Mouse (Mus musculus) lung, embryonic 14.5 days (tissue): ENCODE results near the gene Nono. TPM values are rescaled to one million over a fixed set of nuclear protein-coding genes. Genes with fewer than 3 reads are reported as not detected.
A peak's percentile ranks its signal among the peaks of the same experiment; 100 is the strongest.

Experiments
- ATAC-seq: fragments of 200-750 bp; cut with Nextera tagmentation; 2 replicates; pipeline ENCODE4 v1.8.0; 2017; ENCODE audit warnings: mild to moderate bottlenecking, moderate TSS enrichment, moderate library complexity; ENCODE audit not compliant: insufficient read depth
- DNase-seq: peaks from one replicate; pipeline ENCODE4 v3.0.0-alpha.2; 2015
- H3K27ac ChIP-seq: fragments of 300-500 bp; sonication (generic); 2 replicates; pipeline ENCODE4 v1.5.1; 2014; ENCODE audit warnings: low read depth, mild to moderate bottlenecking, moderate library complexity
- H3K27me3 ChIP-seq: fragments of 300-500 bp; sonication (generic); 2 replicates; pipeline ENCODE4 v1.6.1; 2014; ENCODE audit warnings: low read length, control low read depth; ENCODE audit not compliant: insufficient read depth
- H3K36me3 ChIP-seq: fragments of 300-500 bp; sonication (generic); 2 replicates; pipeline ENCODE4 v1.6.1; 2014; ENCODE audit warnings: control low read depth; ENCODE audit not compliant: insufficient read depth
- H3K4me1 ChIP-seq: fragments of 300-500 bp; sonication (generic); 2 replicates; pipeline ENCODE4 v1.6.1; 2014; ENCODE audit warnings: antibody characterized with exemption, control low read depth; ENCODE audit not compliant: insufficient read depth
- H3K4me2 ChIP-seq: fragments of 300-500 bp; sonication (generic); 2 replicates; pipeline ENCODE4 v1.6.1; 2014; ENCODE audit warnings: mild to moderate bottlenecking
- H3K4me3 ChIP-seq: fragments of 300-500 bp; sonication (generic); 2 replicates; pipeline ENCODE4 v1.5.1; 2014; ENCODE audit warnings: low read depth, low read length
- H3K9ac ChIP-seq: fragments of 300-500 bp; sonication (generic); 2 replicates; pipeline ENCODE4 v1.6.1; 2014
- H3K9me3 ChIP-seq: fragments of 300-500 bp; sonication (generic); 2 replicates; pipeline ENCODE4 v1.6.1; 2016; ENCODE audit warnings: low read depth, low read length, control low read depth
- CTCF ChIP-seq: IDR thresholded peaks from 2 replicates; pipeline ENCODE4 v1.5.1; 2016; ENCODE audit warnings: antibody characterized with exemption, low read depth
- WGBS: fragments of 180-500 bp; shearing (Covaris S2); extraction: QIAGEN DNeasy Blood & Tissue Kit; methylation state at CpG from one replicate; pipeline ENCODE4 v1.1.7; 2014; 5-methylcytosine and 5-hydroxymethylcytosine counted together
- polyA plus RNA-seq: library from polyadenylated mRNA; unstranded; fragments of >200 nt; fragmentation: Nextera tagmentation; extraction: Ambion mirVana; gene quantifications from 2 replicates; pipeline ENCODE4 v1.2.1, GENCODE M21; 2014

The Nono gene
- polyA plus RNA-seq, 1 experiment from 2014 or later: 463 TPM

DNA sequence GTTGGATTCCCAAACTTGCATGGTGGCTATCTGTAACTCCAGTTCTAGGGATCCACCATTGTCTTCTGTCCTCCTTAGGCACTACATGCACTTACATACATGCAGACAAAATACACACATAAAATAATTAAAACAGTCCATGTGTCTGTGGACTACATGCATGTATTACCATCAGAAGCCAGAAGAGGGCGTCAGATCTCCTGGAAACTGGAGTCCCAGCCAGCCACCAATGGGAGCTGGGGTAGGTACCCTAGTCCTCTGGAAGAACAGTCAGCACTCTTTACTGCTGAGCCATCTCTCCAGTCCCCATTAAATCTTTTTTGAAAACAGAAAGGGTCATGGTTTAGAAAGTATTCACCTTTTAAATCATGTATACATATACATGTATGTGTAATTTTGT is 1.3 kb upstream of the Nono start:
- Histone ChIP-seq H3K9ac (no peak overlapping the region), H3K27ac (no peak overlapping the region), H3K4me2 (no peak overlapping the region), H3K9me3 (no peaks in the 10 kb centered on the region), H3K4me1 (no peaks in the 10 kb centered on the region), H3K27me3 (no peaks in the 10 kb centered on the region), H3K36me3 (peaks cover 16% of the 10 kb centered on the region), H3K4me3 (no peak overlapping the region)
- ATAC-seq (no peak), DNase-seq (peak; percentile 24)
- 5% methylated on average over 1 of the region's 1 CpGs for WGBS
- peak; percentile 21; the same call in 1 of the 2 replicates for TF ChIP-seq CTCF

GRCm38 (mm10) chrX:101428785-101429141 is 355 bp upstream of the Nono start:
- WGBS: 15% methylated on average over 7 of the region's 7 CpGs
- ATAC-seq: no peak

GRCm38 (mm10) chrX:101429976-101430375 is 858 bp downstream of the Nono start:
- H3K4me2 ChIP-seq: peak overlapping the region; percentile 63
- no peaks in the 10 kb centered on the region for H3K4me1 ChIP-seq
- peaks cover 26% of the 10 kb centered on the region for H3K36me3 ChIP-seq
- no peaks in the 10 kb centered on the region for H3K27me3 ChIP-seq
- DNase-seq (peak; percentile 41), ATAC-seq (peak; percentile 59)
- peak overlapping the region; percentile 59 for H3K4me3 ChIP-seq
- peak overlapping the region; percentile 90 for H3K9ac ChIP-seq
- no peak for TF ChIP-seq CTCF
- peak overlapping the region; percentile 97 for H3K27ac ChIP-seq
- 9% methylated on average over 14 of the region's 14 CpGs for WGBS
- H3K9me3 ChIP-seq: no peaks in the 10 kb centered on the region

More at GRCm38 (mm10) chrX:101428785-101429141, 355 bp upstream of the Nono start:
- 0 out of 2 replicates have a peak overlapping the region, but pooled peaks have one; percentile 32 for H3K9ac ChIP-seq
- no peak for TF ChIP-seq CTCF
- peak overlapping the region; percentile 55 for H3K4me2 ChIP-seq
- H3K27ac ChIP-seq: peak overlapping the region; percentile 90
- H3K9me3 ChIP-seq: no peaks in the 10 kb centered on the region
- H3K27me3 ChIP-seq: no peaks in the 10 kb centered on the region
- no peaks in the 10 kb centered on the region for H3K4me1 ChIP-seq
- H3K36me3 ChIP-seq: peaks cover 20% of the 10 kb centered on the region
- DNase-seq: no peak
- peak overlapping the region; percentile 59 for H3K4me3 ChIP-seq

- no peak within 1 kb of the TSS for H3K27ac ChIP-seq
- H3K36me3 ChIP-seq: peaks cover 65% of the 10 kb centered on the region
- H3K4me3 ChIP-seq: no peak within 1 kb of the TSS
- TF ChIP-seq CTCF: no peak
- H3K27me3 ChIP-seq: no peaks in the 10 kb centered on the region
- no peaks in the 10 kb centered on the region for H3K9me3 ChIP-seq
- H3K4me1 ChIP-seq: no peaks in the 10 kb centered on the region
- DNase-seq: peak; percentile 10
- ATAC-seq: no peak; the same call in 1 of the 2 replicates
- no peak within 1 kb of the TSS for H3K4me2 ChIP-seq
- H3K9ac ChIP-seq: no peak within 1 kb of the TSS
- WGBS: 65% methylated on average over 4 of the region's 4 CpGs
Measured at GRCm38 (mm10) chrX:101448886-101449475, 19.9 kb downstream of the Nono start, which contains the start of gene Itgb1bp2. Itgb1bp2 (plus strand) TSS chrX:101449088.

DNA sequence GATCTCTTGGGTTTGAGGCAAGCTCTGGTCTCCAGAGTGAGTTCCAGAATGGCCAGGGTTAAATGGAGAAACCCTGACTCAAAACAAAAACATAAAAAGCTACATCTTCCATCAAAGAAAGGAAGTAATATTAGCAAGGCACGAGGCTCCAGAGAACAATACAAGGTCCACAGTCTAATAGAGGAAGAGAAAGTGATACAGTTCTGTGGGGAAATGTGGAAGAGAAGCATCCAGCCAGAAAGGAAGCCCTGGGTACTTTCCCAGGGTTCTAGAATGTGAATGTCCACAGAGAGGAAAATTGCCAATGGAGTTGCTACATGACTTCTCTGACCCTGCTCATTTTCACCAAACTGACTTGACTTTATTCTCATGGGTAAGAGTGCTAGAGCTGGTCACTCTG is 22.0 kb downstream of the Nono start:
- Histone ChIP-seq H3K4me3 (no peak overlapping the region), H3K9me3 (no peaks in the 10 kb centered on the region), H3K27ac (no peak overlapping the region), H3K4me1 (no peaks in the 10 kb centered on the region), H3K9ac (no peak overlapping the region), H3K4me2 (no peak overlapping the region), H3K27me3 (no peaks in the 10 kb centered on the region), H3K36me3 (peaks cover 45% of the 10 kb centered on the region)
- DNase-seq: no peak
- WGBS: 46% methylated on average over 1 of the region's 1 CpGs
- no peak for ATAC-seq
- TF ChIP-seq CTCF: no peak

DNA sequence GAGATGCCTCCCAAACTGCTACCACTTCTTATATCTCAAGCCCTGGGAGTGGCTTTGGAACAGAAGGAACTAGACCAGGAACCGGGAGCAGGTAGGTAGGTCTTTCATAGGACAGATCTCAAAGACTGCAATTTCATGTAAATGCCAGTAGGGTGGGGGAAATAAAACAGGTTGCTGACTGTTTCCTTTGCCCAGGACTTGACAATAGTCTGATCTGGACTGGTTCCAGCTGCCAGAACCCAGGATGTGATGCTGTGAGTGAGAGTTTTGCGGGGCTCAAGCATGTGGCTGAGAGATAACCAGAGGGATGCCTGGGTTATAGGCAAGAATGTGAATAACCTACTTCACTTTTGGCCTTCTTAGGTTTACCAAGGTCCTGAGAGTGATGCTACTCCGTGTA is 22.5 kb downstream of the Nono start:
- 73% methylated on average over 3 of the region's 3 CpGs for WGBS
- Histone ChIP-seq H3K4me2 (no peak overlapping the region), H3K27ac (no peak overlapping the region), H3K4me1 (no peaks in the 10 kb centered on the region), H3K36me3 (peaks cover 40% of the 10 kb centered on the region), H3K9ac (no peak overlapping the region), H3K4me3 (no peak overlapping the region), H3K9me3 (no peaks in the 10 kb centered on the region), H3K27me3 (no peaks in the 10 kb centered on the region)
- no peak for DNase-seq
- ATAC-seq: no peak
- no peak for TF ChIP-seq CTCF

- Histone ChIP-seq H3K4me2 (no peak overlapping the region), H3K9ac (no peak overlapping the region), H3K9me3 (no peaks in the 10 kb centered on the region), H3K36me3 (peaks cover 9% of the 10 kb centered on the region; the same call in 1 of the 2 replicates), H3K4me1 (no peaks in the 10 kb centered on the region), H3K27me3 (no peaks in the 10 kb centered on the region), H3K4me3 (no peak overlapping the region), H3K27ac (no peak overlapping the region)
- no peak for DNase-seq
- TF ChIP-seq CTCF: no peak
- no peak for ATAC-seq
- 91% methylated on average over 4 of the region's 4 CpGs for WGBS
Measured at GRCm38 (mm10) chrX:101472202-101472601, 43.1 kb downstream of the Nono start.
